Mouse (Mus musculus): ENCODE measurements around the gene Tsga10.

Tsga10 gene

GRCm38 (mm10) chr1:37711596-37712356 lies 154.5 kb downstream of the Tsga10 start:
- TF ChIP-seq GATA4 (IDR thresholded peaks at IDR 0.05; ENCODE audit: insufficient replicate concordance, low read length): no peak

GRCm38 (mm10) chr1:37711082-37711481 lies 155.1 kb downstream of the Tsga10 start:
- no peak for TF ChIP-seq GATA4 (IDR thresholded peaks at IDR 0.05; ENCODE audit: insufficient replicate concordance, low read length)

GRCm38 (mm10) chr1:37709736-37710135 lies 156.5 kb downstream of the Tsga10 start:
- TF ChIP-seq GATA4 (IDR thresholded peaks at IDR 0.05; ENCODE audit: insufficient replicate concordance, low read length): no peak

- no peak for TF ChIP-seq GATA4 (IDR thresholded peaks at IDR 0.05; ENCODE audit: insufficient replicate concordance, low read length)
Measured at GRCm38 (mm10) chr1:37708270-37708955, 157.8 kb downstream of the Tsga10 start.

All from liver, adult (tissue).